Mouse (Mus musculus) forebrain, embryonic 12.5 days (tissue): Measurements from ENCODE around the gene Vipr1. TPM values are rescaled to one million over a fixed set of nuclear protein-coding genes. Genes with fewer than 3 reads are reported as not detected.

ENCODE experiments used
- ATAC-seq: fragments of 200-750 bp; cut with Nextera tagmentation; 2 replicates; pipeline ENCODE4 v1.8.0; 2017; ENCODE audit warnings: moderate TSS enrichment; ENCODE audit not compliant: low FRiP score
- H3K27ac ChIP-seq: fragments of 300-500 bp; sonication (generic); 2 replicates; pipeline ENCODE4 v1.5.1; 2016; ENCODE audit warnings: mild to moderate bottlenecking
- H3K27me3 ChIP-seq: fragments of 300-500 bp; sonication (generic); 2 replicates; pipeline ENCODE4 v1.6.1; 2016; ENCODE audit warnings: mild to moderate bottlenecking
- H3K36me3 ChIP-seq: fragments of 300-500 bp; sonication (generic); replicated peaks from 2 replicates; pipeline ENCODE4 v1.6.1; 2016; ENCODE audit warnings: mild to moderate bottlenecking
- H3K4me1 ChIP-seq: fragments of 300-500 bp; sonication (generic); 2 replicates; pipeline ENCODE4 v1.6.1; 2016
- H3K4me2 ChIP-seq: fragments of 300-500 bp; sonication (generic); 2 replicates; pipeline ENCODE4 v1.6.1; 2016; ENCODE audit warnings: mild to moderate bottlenecking, moderate library complexity
- H3K4me3 ChIP-seq: fragments of 300-500 bp; sonication (generic); replicated peaks from 2 replicates; pipeline ENCODE4 v1.5.1; 2016; ENCODE audit warnings: mild to moderate bottlenecking
- H3K9ac ChIP-seq: fragments of 300-500 bp; sonication (generic); 2 replicates; pipeline ENCODE4 v1.6.1; 2016; ENCODE audit warnings: mild to moderate bottlenecking
- H3K9me3 ChIP-seq: fragments of 300-500 bp; sonication (generic); 2 replicates; pipeline ENCODE4 v1.6.1; 2016
- WGBS: fragments of 180-500 bp; shearing (Covaris S2); methylation state at CpG from one replicate; pipeline ENCODE4 v1.1.7; 2016; 5-methylcytosine and 5-hydroxymethylcytosine counted together
- polyA plus RNA-seq: library from polyadenylated mRNA; unstranded; fragments of >200 nt; fragmentation: Nextera tagmentation; extraction: Ambion mirVana; gene quantifications from 2 replicates; pipeline ENCODE4 v1.2.1, GENCODE M21; 2016

Vipr1 gene
- polyA plus RNA-seq, 1 experiment from 2014 or later = 0.50 TPM

DNA sequence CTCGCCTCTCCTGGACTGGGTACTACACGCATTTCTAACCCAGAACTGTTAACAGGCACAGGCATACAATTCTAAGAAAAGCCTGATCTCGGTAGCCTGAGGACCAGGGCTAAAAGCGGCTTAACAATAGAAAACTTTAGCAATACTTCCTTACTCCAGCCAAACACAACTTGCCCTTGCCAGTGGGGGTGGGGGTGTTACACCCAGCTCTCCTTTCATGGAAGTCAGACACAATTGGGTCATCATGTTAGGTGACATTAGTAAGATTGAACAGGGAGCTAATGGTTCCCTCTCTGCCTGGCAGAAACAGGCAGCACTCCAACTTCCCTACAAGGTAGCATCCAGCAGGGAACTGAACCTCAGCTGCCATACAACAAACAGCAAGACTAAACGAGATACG lies 33.1 kb upstream of the Vipr1 start:
- 77% methylated on average over 6 of the region's 6 CpGs for WGBS
- Histone ChIP-seq H3K9me3 (no peaks in the 10 kb centered on the region), H3K4me2 (no peak overlapping the region), H3K4me3 (no peak overlapping the region), H3K27me3 (peaks cover 5% of the 10 kb centered on the region; the same call in 1 of the 2 replicates), H3K4me1 (0 out of 2 replicates have a peak, but pooled peaks cover 2% of the 10 kb centered on the region), H3K9ac (no peak overlapping the region), H3K27ac (no peak overlapping the region), H3K36me3 (no peaks in the 10 kb centered on the region)
- ATAC-seq = no peak

- Histone ChIP-seq H3K36me3 (no peaks in the 10 kb centered on the region), H3K27ac (no peak overlapping the region), H3K4me1 (0 out of 2 replicates have a peak, but pooled peaks cover 2% of the 10 kb centered on the region), H3K4me2 (no peak overlapping the region), H3K9ac (no peak overlapping the region), H3K9me3 (no peaks in the 10 kb centered on the region), H3K4me3 (no peak overlapping the region), H3K27me3 (peaks cover 5% of the 10 kb centered on the region; the same call in 1 of the 2 replicates)
- ATAC-seq = no peak
- 82% methylated on average over 4 of the region's 5 CpGs for WGBS
Observed at GRCm38 (mm10) chr9:121613192-121613591, 29.3 kb upstream of the Vipr1 start.

DNA sequence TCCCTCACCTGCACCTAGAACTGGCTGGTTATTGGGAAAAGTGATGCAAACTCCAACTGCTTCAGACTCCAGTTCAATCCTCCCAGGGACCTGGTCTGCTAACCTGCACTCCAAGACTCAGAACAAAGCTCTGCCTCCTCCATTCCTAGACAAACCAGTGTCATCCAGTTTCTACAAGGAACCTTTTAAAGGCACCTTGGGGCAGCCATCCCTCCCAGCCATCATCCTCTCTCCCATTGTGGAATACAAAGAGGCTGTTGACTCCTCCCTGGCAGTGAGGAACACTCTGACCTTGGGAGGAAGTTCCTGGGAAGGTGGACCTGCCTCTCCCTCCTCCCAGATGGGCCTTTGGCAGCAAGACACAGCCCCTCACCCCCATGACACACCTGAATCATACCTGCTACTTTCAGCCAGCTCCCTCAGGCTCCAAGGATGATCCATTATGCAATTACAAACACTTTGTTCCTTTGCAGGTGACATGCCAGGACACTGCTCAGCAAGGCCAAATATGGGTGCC lies 28.2 kb upstream of the Vipr1 start:
- H3K27ac ChIP-seq = no peak overlapping the region
- no peaks in the 10 kb centered on the region for H3K9me3 ChIP-seq
- H3K27me3 ChIP-seq = peaks cover 4% of the 10 kb centered on the region; the same call in 1 of the 2 replicates
- H3K4me1 ChIP-seq = 0 out of 2 replicates have a peak, but pooled peaks cover 2% of the 10 kb centered on the region
- H3K36me3 ChIP-seq = no peaks in the 10 kb centered on the region
- H3K4me3 ChIP-seq = no peak overlapping the region
- no peak overlapping the region for H3K9ac ChIP-seq
- no peak for ATAC-seq
- H3K4me2 ChIP-seq = no peak overlapping the region

DNA sequence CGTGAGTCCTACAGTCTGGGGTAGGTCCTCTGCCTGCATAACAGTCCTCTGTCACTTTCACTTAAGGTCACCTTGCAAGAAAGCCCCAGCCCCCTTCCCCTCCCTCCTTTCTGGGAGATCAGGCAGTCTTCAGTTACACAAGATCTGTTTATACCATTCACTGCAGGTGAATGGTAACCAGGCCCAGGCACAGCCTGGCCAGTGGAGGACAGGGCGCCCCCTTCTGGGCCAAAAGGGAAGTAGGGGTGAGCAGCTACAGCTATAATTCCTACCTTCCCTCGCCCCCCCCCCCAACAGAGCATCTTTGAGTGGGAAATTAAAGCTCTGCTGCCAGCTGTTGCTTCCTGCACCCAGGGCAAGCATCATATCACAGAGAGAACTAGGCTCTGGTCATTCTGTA lies 26.0 kb upstream of the Vipr1 start:
- no peak overlapping the region for H3K4me3 ChIP-seq
- 0 out of 2 replicates have a peak, but pooled peaks cover 2% of the 10 kb centered on the region for H3K4me1 ChIP-seq
- H3K9ac ChIP-seq = no peak overlapping the region
- peaks cover 4% of the 10 kb centered on the region; the same call in 1 of the 2 replicates for H3K27me3 ChIP-seq
- H3K27ac ChIP-seq = no peak overlapping the region
- no peak overlapping the region for H3K4me2 ChIP-seq
- ATAC-seq = no peak
- H3K9me3 ChIP-seq = no peaks in the 10 kb centered on the region
- no peaks in the 10 kb centered on the region for H3K36me3 ChIP-seq
- 72% methylated on average over 3 of the region's 3 CpGs for WGBS

DNA sequence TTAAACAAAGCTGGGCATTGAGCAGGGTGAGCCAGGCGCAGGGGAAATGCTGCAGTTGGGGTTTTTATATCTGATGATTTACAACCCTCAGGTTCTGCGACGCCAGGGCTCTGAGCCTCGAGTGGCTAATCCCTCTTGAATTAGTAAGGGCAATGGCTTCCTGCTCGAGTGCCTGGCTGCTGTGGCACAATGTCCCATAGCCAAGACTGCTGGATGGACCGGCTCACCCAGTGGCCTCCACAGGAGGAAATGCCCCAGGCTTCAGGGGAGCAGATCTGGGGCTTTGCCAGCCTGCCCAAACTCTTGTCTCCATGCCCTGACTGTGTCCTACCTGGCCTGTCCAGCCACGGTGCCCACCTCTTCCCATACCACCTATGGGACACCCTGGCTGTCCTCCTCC lies 23.1 kb upstream of the Vipr1 start:
- no peak for ATAC-seq
- Histone ChIP-seq H3K4me1 (no peaks in the 10 kb centered on the region), H3K27me3 (peaks cover 4% of the 10 kb centered on the region; the same call in 1 of the 2 replicates), H3K9me3 (no peaks in the 10 kb centered on the region), H3K4me3 (no peak overlapping the region), H3K36me3 (no peaks in the 10 kb centered on the region), H3K27ac (no peak overlapping the region), H3K9ac (no peak overlapping the region), H3K4me2 (no peak overlapping the region)
- 58% methylated on average over 7 of the region's 7 CpGs for WGBS

- no peak for ATAC-seq
Observed at GRCm38 (mm10) chr9:121623235-121623634, 19.3 kb upstream of the Vipr1 start.

GRCm38 (mm10) chr9:121624920-121625319 lies 17.6 kb upstream of the Vipr1 start:
- no peak for ATAC-seq
- no peak overlapping the region for H3K4me3 ChIP-seq

More at GRCm38 (mm10) chr9:121623235-121623634, 19.3 kb upstream of the Vipr1 start:
- H3K4me1 ChIP-seq = no peaks in the 10 kb centered on the region
- peaks cover 4% of the 10 kb centered on the region; the same call in 1 of the 2 replicates for H3K27me3 ChIP-seq
- H3K27ac ChIP-seq = no peak overlapping the region
- WGBS = 82% methylated on average over 4 of the region's 4 CpGs
- H3K9me3 ChIP-seq = no peaks in the 10 kb centered on the region
- H3K4me3 ChIP-seq = no peak overlapping the region
- no peak overlapping the region for H3K4me2 ChIP-seq
- no peaks in the 10 kb centered on the region for H3K36me3 ChIP-seq
- no peak overlapping the region for H3K9ac ChIP-seq

DNA sequence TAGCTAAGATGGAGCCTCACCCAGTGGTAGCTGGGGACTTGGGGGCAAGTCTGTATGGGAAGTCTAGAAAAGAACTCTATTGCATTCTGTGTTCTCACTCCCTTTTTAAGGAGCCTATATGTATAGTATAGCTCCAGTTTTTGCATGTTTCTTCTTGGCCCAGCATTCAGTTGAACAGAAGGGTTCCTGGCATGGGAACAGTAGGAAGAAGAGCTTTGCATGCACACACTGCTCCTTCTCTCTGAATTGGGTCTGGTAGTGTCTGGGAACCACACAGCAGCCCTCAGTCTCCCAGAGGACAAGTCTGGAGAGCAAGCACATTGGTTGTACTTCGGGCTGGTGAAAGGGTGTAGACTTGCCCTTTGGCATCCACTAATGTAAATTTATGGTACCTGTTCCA lies 11.9 kb upstream of the Vipr1 start:
- Histone ChIP-seq H3K4me1 (no peaks in the 10 kb centered on the region), H3K4me3 (no peak overlapping the region), H3K9me3 (no peaks in the 10 kb centered on the region), H3K27ac (no peak overlapping the region), H3K4me2 (no peak overlapping the region), H3K36me3 (no peaks in the 10 kb centered on the region), H3K27me3 (peaks cover 2% of the 10 kb centered on the region; the same call in 1 of the 2 replicates), H3K9ac (no peak overlapping the region)
- 79% methylated on average over 1 of the region's 1 CpGs for WGBS
- no peak for ATAC-seq

More at GRCm38 (mm10) chr9:121624920-121625319, 17.6 kb upstream of the Vipr1 start:
- Histone ChIP-seq H3K9me3 (no peaks in the 10 kb centered on the region), H3K9ac (no peak overlapping the region), H3K4me1 (no peaks in the 10 kb centered on the region), H3K4me2 (no peak overlapping the region), H3K36me3 (no peaks in the 10 kb centered on the region), H3K27me3 (no peaks in the 10 kb centered on the region), H3K27ac (no peak overlapping the region)
- WGBS = 96% methylated on average over 2 of the region's 2 CpGs

GRCm38 (mm10) chr9:121631946-121632345 lies 10.6 kb upstream of the Vipr1 start:
- H3K27ac ChIP-seq = no peak overlapping the region

DNA sequence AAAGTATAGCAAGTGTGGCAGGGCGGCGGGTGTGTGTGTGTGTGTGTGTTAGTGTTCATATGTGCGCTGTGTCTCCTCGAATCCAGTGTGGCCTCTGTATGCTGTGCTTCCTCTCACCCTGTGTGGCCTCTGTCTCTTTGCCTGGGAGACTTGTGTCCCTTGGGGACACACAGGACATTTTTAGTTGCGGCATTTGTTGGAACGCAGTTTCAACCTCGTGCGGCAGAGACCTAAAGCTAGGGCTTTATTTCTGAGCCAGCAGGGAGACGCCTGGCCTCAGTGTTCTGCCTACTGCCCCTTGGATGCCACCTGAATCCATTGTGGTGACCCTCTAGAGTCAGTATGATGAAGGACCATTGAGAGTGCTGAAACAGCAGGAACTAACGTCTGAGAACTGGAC lies 9.6 kb upstream of the Vipr1 start:
- H3K9ac ChIP-seq = no peak overlapping the region
- no peaks in the 10 kb centered on the region for H3K36me3 ChIP-seq
- H3K27ac ChIP-seq = no peak overlapping the region
- no peaks in the 10 kb centered on the region for H3K9me3 ChIP-seq
- H3K27me3 ChIP-seq = peaks cover 8% of the 10 kb centered on the region; the same call in 1 of the 2 replicates
- H3K4me2 ChIP-seq = no peak overlapping the region
- WGBS = 87% methylated on average over 10 of the region's 10 CpGs
- H3K4me3 ChIP-seq = no peak overlapping the region
- no peaks in the 10 kb centered on the region for H3K4me1 ChIP-seq
- no peak for ATAC-seq

More at GRCm38 (mm10) chr9:121631946-121632345, 10.6 kb upstream of the Vipr1 start:
- H3K27me3 ChIP-seq = peaks cover 8% of the 10 kb centered on the region; the same call in 1 of the 2 replicates
- H3K4me3 ChIP-seq = no peak overlapping the region
- H3K9ac ChIP-seq = no peak overlapping the region
- no peak overlapping the region for H3K4me2 ChIP-seq
- H3K9me3 ChIP-seq = no peaks in the 10 kb centered on the region
- no peaks in the 10 kb centered on the region for H3K36me3 ChIP-seq
- 86% methylated on average over 4 of the region's 4 CpGs for WGBS
- ATAC-seq = no peak
- H3K4me1 ChIP-seq = no peaks in the 10 kb centered on the region

GRCm38 (mm10) chr9:121633306-121633705 lies 9.2 kb upstream of the Vipr1 start:
- Histone ChIP-seq H3K9ac (0 out of 2 replicates have a peak overlapping the region, but pooled peaks have one; percentile 7), H3K4me1 (no peaks in the 10 kb centered on the region), H3K27ac (no peak overlapping the region), H3K27me3 (peaks cover 8% of the 10 kb centered on the region), H3K4me3 (no peak overlapping the region), H3K9me3 (no peaks in the 10 kb centered on the region), H3K36me3 (no peaks in the 10 kb centered on the region), H3K4me2 (no peak overlapping the region)
- ATAC-seq = no peak
- WGBS = 81% methylated on average over 6 of the region's 6 CpGs

DNA sequence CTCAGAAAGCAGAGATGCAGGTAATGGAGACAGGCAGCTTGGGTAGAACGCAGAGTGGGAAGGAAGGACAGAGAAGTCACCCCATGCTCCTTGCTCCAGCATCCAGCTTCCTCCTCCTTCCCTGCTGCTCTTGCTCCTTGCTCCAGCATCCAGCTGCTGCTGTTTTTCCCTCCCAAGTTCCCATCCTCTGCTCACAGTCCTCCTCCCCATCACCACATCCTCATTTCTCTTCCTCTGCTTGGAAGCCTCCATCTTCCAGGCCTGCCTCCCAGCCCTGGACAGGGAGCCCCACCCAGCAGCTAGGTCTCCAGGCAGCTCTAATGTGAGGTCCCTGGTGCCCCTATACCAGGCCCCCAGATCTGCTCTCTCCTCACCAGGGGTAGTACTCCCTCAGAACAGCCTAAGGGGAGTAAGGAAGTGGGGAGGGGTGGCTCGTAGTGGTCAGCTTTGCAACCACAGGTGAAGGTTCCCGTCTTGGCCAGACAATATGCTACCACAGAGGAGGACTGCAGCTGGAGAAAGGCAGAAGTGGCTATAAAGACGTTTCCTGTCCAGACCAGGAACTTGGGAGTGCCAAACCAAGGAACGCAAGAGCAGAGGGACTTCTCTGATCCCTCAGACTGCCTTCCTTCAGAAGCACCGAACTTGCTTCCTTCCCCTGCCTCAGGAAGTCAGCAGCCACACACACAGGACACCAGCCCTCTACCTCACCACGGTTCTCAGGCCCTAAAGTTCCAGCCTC lies 6.5 kb upstream of the Vipr1 start:
- Histone ChIP-seq H3K9me3 (no peaks in the 10 kb centered on the region), H3K4me1 (no peaks in the 10 kb centered on the region), H3K4me3 (no peak overlapping the region), H3K4me2 (no peak overlapping the region), H3K27me3 (peaks cover 33% of the 10 kb centered on the region), H3K27ac (no peak overlapping the region), H3K36me3 (no peaks in the 10 kb centered on the region), H3K9ac (no peak overlapping the region)
- ATAC-seq = no peak
- 62% methylated on average over 7 of the region's 7 CpGs for WGBS

GRCm38 (mm10) chr9:121639790-121640189 lies 2.7 kb upstream of the Vipr1 start:
- Histone ChIP-seq H3K9ac (no peak overlapping the region), H3K4me2 (no peak overlapping the region), H3K36me3 (no peaks in the 10 kb centered on the region), H3K27me3 (peaks cover 70% of the 10 kb centered on the region), H3K27ac (no peak overlapping the region), H3K4me3 (no peak overlapping the region), H3K9me3 (no peaks in the 10 kb centered on the region), H3K4me1 (peaks cover 20% of the 10 kb centered on the region)
- WGBS = 51% methylated on average over 16 of the region's 16 CpGs
- ATAC-seq = no peak
